Mouse (Mus musculus) cortical plate, adult 2 months (tissue): ENCODE data around the gene Ppp6c. TPM values are rescaled to one million over a fixed set of nuclear protein-coding genes. Genes with fewer than 3 reads are reported as not detected.
"Not testable (repeated sequence)": the region's sequence is repeated elsewhere in the genome, so short reads cannot be mapped to it uniquely, and the experiment has no call there.

Experiments
- H3K27ac ChIP-seq: fragments of 200-500 bp; 2 replicates; pipeline ENCODE4 v1.5.1; 2012; ENCODE audit warnings: low read length, control low read depth, inconsistent platforms; ENCODE audit not compliant: insufficient read depth
- H3K4me1 ChIP-seq: fragments of 200-500 bp; 2 replicates; pipeline ENCODE4 v1.6.1; 2011; ENCODE audit warnings: low read length; ENCODE audit not compliant: control insufficient read depth, insufficient read depth
- H3K4me3 ChIP-seq: fragments of 200-500 bp; 2 replicates; pipeline ENCODE4 v1.5.1; 2011; ENCODE audit warnings: mild to moderate bottlenecking, low read length, control low read depth; ENCODE audit not compliant: insufficient read depth
- CTCF ChIP-seq: fragments of 200-500 bp; IDR thresholded peaks from 2 replicates; pipeline ENCODE4 v1.5.1; 2011; ENCODE audit warnings: mild to moderate bottlenecking, control low read depth, low read length; ENCODE audit not compliant: insufficient read depth; ENCODE audit errors: extremely low read depth
- POLR2A ChIP-seq: fragments of 200-500 bp; IDR thresholded peaks from 2 replicates; pipeline ENCODE4 v1.6.1; 2011; ENCODE audit warnings: mild to moderate bottlenecking, low read length, control low read depth; ENCODE audit not compliant: insufficient read depth; ENCODE audit errors: extremely low read depth
- polyA plus RNA-seq: library from polyadenylated mRNA; depleted of rRNA; stranded (reverse); fragments of >200 nt; gene quantifications from 2 replicates; pipeline ENCODE4 v1.2.3, GENCODE M21; 2012; rRNA removed

Gene Ppp6c
- 45.2 and 47.4 TPM in 2 replicates for polyA plus RNA-seq

DNA sequence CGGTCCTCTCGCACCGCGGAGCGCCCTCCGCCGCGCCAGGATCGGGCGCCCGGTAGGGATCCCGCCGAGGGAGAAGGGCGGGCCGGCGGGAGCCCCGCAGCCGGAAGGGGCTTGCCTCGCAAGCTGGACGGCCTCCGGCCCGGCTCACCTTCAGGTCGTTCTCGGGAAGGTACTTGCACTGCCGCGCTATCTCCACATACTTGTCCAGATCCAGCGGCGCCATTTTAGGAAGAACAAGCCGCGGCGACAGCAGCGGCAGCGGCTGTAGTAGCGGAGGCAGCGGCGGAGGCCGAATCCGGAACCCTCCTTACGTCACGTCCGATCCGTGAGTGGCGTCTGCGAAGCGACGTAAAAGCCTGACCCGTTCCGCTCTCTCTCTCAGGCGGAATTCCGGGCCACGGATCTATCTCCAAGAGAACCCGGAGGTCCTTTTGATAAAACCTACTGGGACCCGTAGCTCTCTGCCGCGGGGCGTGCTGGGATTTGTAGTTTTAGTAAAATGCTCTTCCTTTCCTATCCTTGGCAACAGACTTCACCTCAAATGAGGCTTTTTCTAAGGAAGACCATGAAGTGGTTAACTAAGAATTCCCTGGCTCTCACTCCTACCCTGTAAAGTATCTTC lies at the start of gene Ppp6c:
Ppp6c (minus strand) TSS at position 433 of the 622 bp plus-strand sequence.
- Histone ChIP-seq H3K4me1 (peaks cover 3% of the 10 kb centered on the region), H3K4me3 (peak within 1 kb of the TSS; percentile 65), H3K27ac (peak within 1 kb of the TSS; percentile 73)
- TF ChIP-seq POLR2A (peak; percentile 86), CTCF (no peak)

DNA sequence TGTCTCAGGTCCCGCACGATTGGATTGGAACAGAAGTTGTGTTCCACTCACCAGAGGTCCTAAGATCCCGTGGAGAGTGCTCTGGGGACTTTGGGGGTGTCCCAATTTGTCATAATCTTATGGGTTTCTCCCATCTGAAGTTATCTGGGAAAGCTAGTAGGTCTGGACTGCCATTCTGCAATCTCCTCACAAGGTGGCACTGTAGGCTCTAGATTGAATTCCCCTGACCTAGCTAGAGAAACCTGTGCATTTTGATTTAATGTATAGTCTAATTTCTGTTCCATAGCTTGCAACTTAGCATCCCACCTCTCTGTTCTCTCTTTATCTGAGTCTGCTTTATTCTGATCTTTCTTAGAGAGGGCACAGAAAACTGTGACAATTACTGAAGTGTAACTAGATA lies 42.1 kb upstream of the Ppp6c start:
- no peak overlapping the region for H3K27ac ChIP-seq
- TF ChIP-seq POLR2A (no peak), CTCF (peak; percentile 65)
- H3K4me1 ChIP-seq, result no peaks in the 10 kb centered on the region
- H3K4me3 ChIP-seq, result no peak overlapping the region

- not testable (repeated sequence) for H3K4me1 ChIP-seq, H3K27ac ChIP-seq, H3K4me3 ChIP-seq
Measured at GRCm38 (mm10) chr2:39252275-39252674, 26.0 kb upstream of the Ppp6c start.

DNA sequence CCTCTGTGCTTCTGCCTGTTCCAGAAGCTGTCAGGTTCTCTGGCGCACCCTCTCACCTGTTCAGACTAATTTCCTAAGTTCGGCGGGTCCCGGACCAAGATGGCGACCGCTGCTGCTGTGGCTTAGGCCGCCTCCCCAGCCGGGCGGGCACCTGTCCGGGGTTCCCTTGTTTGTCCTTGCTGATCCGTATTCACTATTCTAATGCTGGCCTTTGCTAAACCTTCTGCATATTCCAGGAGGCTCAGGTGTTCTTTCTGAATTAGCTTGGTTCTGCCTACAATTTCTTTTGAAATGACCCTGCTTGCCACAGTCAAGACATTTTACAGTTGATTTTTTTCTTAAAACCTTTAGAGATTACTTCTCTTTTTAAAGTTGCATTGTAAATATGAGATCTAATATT lies 20.6 kb upstream of the Ppp6c start:
- H3K4me3 ChIP-seq, H3K27ac ChIP-seq, H3K4me1 ChIP-seq: not testable (repeated sequence)

GRCm38 (mm10) chr2:39226731-39227130 lies 480 bp upstream of the Ppp6c start:
- H3K4me3 ChIP-seq, result peak overlapping the region; percentile 65; the same call in 1 of the 2 replicates
- peaks cover 3% of the 10 kb centered on the region for H3K4me1 ChIP-seq
- TF ChIP-seq POLR2A (no peak), CTCF (no peak)
- no peak overlapping the region for H3K27ac ChIP-seq

DNA sequence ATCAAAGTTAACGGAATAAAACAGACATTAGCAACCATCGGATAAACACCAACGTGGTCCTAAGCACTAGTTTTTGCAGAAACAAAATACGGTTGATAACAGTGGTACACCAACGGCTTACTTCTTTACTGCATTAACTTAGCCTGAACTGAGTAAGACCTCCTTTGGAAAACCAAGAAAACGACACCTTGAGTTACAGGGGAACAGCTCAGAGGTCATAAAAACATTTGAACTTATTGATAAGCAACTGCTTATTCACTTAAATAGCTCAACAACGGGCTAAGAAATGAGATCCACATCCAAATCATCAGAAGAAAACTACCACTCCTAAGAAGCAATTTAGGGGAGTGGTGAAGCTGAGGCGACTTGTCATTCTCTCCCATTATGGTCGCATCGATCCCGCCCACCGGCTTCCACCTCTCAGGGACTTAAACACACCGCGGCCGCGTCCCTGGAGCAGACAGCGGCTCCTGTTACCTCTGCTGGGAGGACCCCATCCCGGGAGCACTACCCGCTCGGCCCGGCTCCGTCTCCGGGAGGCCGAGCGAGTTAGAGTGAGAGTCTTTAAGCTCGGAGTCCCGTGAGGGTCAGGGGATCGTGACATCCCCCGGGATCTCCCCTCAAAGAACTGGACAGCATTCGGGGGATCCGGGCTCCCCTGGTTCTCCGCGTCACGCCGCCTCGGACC lies 776 bp downstream of the Ppp6c start:
- H3K27ac ChIP-seq, H3K4me1 ChIP-seq: not testable (repeated sequence)
- H3K4me3 ChIP-seq, result peak overlapping the region; percentile 65

DNA sequence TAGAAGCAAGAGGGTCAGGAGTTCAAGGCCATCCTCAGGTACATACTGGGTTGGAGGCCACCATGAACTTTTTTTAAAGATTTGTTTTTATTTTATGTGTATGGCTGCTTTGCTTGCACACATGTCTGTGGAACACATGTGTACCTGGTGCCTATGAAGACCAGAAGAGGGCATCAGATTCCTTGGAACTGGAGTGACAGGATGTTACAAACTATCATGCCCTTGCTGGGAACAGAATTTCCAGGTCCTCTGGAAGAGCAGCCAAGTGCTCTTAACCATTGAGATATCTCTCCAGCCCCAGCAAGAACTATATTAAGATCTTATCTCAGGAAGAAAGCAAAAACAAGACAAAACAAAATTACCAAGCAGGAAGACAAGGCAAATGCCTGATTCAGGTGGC lies 1.6 kb downstream of the Ppp6c start:
- TF ChIP-seq CTCF, result no peak
- TF ChIP-seq POLR2A, result no peak
- Histone ChIP-seq H3K4me3 (peak overlapping the region; percentile 65; the same call in 1 of the 2 replicates), H3K4me1 (peaks cover 3% of the 10 kb centered on the region), H3K27ac (no peak overlapping the region)

DNA sequence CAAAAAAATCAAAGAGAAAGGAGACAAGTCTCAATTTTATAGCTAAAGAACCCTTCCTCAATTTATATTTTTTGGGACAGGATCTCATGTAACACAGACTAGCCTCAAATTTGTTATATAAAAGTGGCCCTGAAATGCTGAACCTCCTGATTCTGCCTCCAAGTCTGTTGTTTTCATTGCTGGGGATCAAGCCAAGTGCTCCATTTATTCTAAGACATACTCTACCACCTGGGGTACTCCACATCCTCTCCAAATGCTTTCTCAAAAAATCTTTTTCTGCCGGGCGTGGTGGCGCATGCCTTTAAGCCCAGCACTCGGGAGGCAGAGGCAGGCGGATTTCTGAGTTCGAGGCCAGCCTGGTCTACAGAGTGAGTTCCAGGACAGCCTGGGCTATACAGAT lies 6.2 kb downstream of the Ppp6c start:
- H3K4me3 ChIP-seq, result no peak overlapping the region
- TF ChIP-seq CTCF (no peak), POLR2A (no peak)

GRCm38 (mm10) chr2:39219034-39219433 lies 7.2 kb downstream of the Ppp6c start:
- TF ChIP-seq POLR2A (no peak), CTCF (no peak)
- Histone ChIP-seq H3K4me3 (no peak overlapping the region), H3K27ac (no peak overlapping the region), H3K4me1 (no peaks in the 10 kb centered on the region; the same call in none of the 2 replicates)

More for the DNA sequence above, 6.2 kb downstream of the Ppp6c start:
- no peak overlapping the region for H3K27ac ChIP-seq
- peaks cover 3% of the 10 kb centered on the region for H3K4me1 ChIP-seq

GRCm38 (mm10) chr2:39217150-39217549 lies 9.1 kb downstream of the Ppp6c start:
- no peak overlapping the region for H3K27ac ChIP-seq
- H3K4me1 ChIP-seq, result no peaks in the 10 kb centered on the region; the same call in none of the 2 replicates
- no peak for TF ChIP-seq CTCF
- TF ChIP-seq POLR2A, result no peak
- no peak overlapping the region for H3K4me3 ChIP-seq

GRCm38 (mm10) chr2:39210738-39211137 lies 15.5 kb downstream of the Ppp6c start:
- no peak for TF ChIP-seq POLR2A
- Histone ChIP-seq H3K4me3 (no peak overlapping the region), H3K4me1 (no peaks in the 10 kb centered on the region; the same call in 1 of the 2 replicates), H3K27ac (no peak overlapping the region)
